Mouse (Mus musculus) testis, adult 2 months (tissue): ENCODE results near the gene Pdzph1.

Experiments used
- CTCF ChIP-seq: fragments of 200-500 bp; IDR thresholded peaks from 2 replicates; pipeline ENCODE4 v1.5.1; 2012; ENCODE audit warnings: low read depth, mild to moderate bottlenecking, inconsistent platforms, low read length, moderate library complexity; ENCODE audit not compliant: control insufficient read depth, insufficient read depth, insufficient replicate concordance
- POLR2A ChIP-seq: fragments of 200-500 bp; IDR thresholded peaks from 2 replicates; pipeline ENCODE4 v1.6.1; 2012; ENCODE audit warnings: low read depth, mild to moderate bottlenecking, inconsistent platforms, low read length, moderate library complexity; ENCODE audit not compliant: control insufficient read depth

GRCm38 (mm10) chr17:58906001-58906400 lies 85.2 kb downstream of the Pdzph1 start:
- TF ChIP-seq CTCF (no peak), POLR2A (no peak)
